Mouse (Mus musculus) forebrain, embryonic 11.5 days (tissue): ENCODE data around the gene Rgs6. TPM values are rescaled to one million over a fixed set of nuclear protein-coding genes. Genes with fewer than 3 reads are reported as not detected.

Source experiments
- ATAC-seq: fragments of 200-750 bp; cut with Nextera tagmentation; replicated peaks from 2 replicates; pipeline ENCODE4 v1.8.0; 2017; ENCODE audit warnings: moderate TSS enrichment; ENCODE audit not compliant: low FRiP score
- DNase-seq: peaks from one replicate; pipeline ENCODE4 v3.0.0-alpha.2; 2017; ENCODE audit warnings: low spot score
- H3K27ac ChIP-seq: fragments of 300-500 bp; sonication (generic); 2 replicates; pipeline ENCODE4 v1.5.1; 2014; ENCODE audit warnings: low read depth, low read length
- H3K27me3 ChIP-seq: fragments of 300-500 bp; sonication (generic); 2 replicates; pipeline ENCODE4 v1.6.1; 2014; ENCODE audit warnings: mild to moderate bottlenecking, low read length, mixed read lengths; ENCODE audit not compliant: control insufficient read depth, insufficient read depth
- H3K36me3 ChIP-seq: fragments of 300-500 bp; sonication (generic); 2 replicates; pipeline ENCODE4 v1.6.1; 2014; ENCODE audit warnings: mild to moderate bottlenecking, low read length, moderate library complexity, mixed read lengths; ENCODE audit not compliant: control insufficient read depth, insufficient read depth
- H3K4me1 ChIP-seq: fragments of 300-500 bp; sonication (generic); replicated peaks from 2 replicates; pipeline ENCODE4 v1.6.1; 2014; ENCODE audit warnings: low read length, mixed read lengths; ENCODE audit not compliant: control insufficient read depth, insufficient read depth
- H3K4me2 ChIP-seq: fragments of 300-500 bp; sonication (generic); 2 replicates; pipeline ENCODE4 v1.6.1; 2014; ENCODE audit warnings: low read depth, mild to moderate bottlenecking, low read length, moderate library complexity, mixed read lengths; ENCODE audit not compliant: severe bottlenecking
- H3K4me3 ChIP-seq: fragments of 300-500 bp; sonication (generic); 2 replicates; pipeline ENCODE4 v1.5.1; 2014; ENCODE audit warnings: low read depth, low read length
- H3K9ac ChIP-seq: fragments of 300-500 bp; sonication (generic); 2 replicates; pipeline ENCODE4 v1.6.1; 2014; ENCODE audit warnings: low read length
- H3K9me3 ChIP-seq: fragments of 300-500 bp; sonication (generic); 2 replicates; pipeline ENCODE4 v1.6.1; 2016; ENCODE audit warnings: low read length, mixed read lengths; ENCODE audit not compliant: control insufficient read depth
- WGBS: fragments of 180-500 bp; shearing (Covaris S2); extraction: QIAGEN DNeasy Blood & Tissue Kit; methylation state at CpG from one replicate; pipeline ENCODE4 v1.1.7; 2014; 5-methylcytosine and 5-hydroxymethylcytosine counted together
- polyA plus RNA-seq: library from polyadenylated mRNA; unstranded; fragments of >200 nt; fragmentation: Nextera tagmentation; extraction: Ambion mirVana; gene quantifications from 2 replicates; pipeline ENCODE4 v1.2.1, GENCODE M21; 2014

Rgs6 gene
- polyA plus RNA-seq, 1 experiment from 2014 or later: 0.72 TPM

- H3K4me3 ChIP-seq: no peak overlapping the region
Observed at GRCm38 (mm10) chr12:83163721-83164120, 575.6 kb downstream of the Rgs6 start.

GRCm38 (mm10) chr12:83165058-83165457 is 577.0 kb downstream of the Rgs6 start:
- no peak for ATAC-seq
- no peaks in the 10 kb centered on the region for H3K27me3 ChIP-seq
- DNase-seq: no peak
- 93% methylated on average over 1 of the region's 1 CpGs for WGBS
- H3K9me3 ChIP-seq: no peaks in the 10 kb centered on the region
- no peak overlapping the region for H3K4me3 ChIP-seq
- H3K27ac ChIP-seq: no peak overlapping the region
- H3K9ac ChIP-seq: no peak overlapping the region
- 0 out of 2 replicates have a peak, but pooled peaks cover 2% of the 10 kb centered on the region for H3K4me1 ChIP-seq
- H3K4me2 ChIP-seq: no peak overlapping the region
- H3K36me3 ChIP-seq: no peaks in the 10 kb centered on the region

More at GRCm38 (mm10) chr12:83163721-83164120, 575.6 kb downstream of the Rgs6 start:
- H3K4me2 ChIP-seq: no peak overlapping the region
- 86% methylated on average over 5 of the region's 5 CpGs for WGBS
- DNase-seq: no peak
- no peaks in the 10 kb centered on the region for H3K4me1 ChIP-seq
- no peak overlapping the region for H3K27ac ChIP-seq
- H3K9me3 ChIP-seq: no peaks in the 10 kb centered on the region
- no peaks in the 10 kb centered on the region for H3K36me3 ChIP-seq
- ATAC-seq: no peak
- no peaks in the 10 kb centered on the region for H3K27me3 ChIP-seq
- H3K9ac ChIP-seq: no peak overlapping the region

GRCm38 (mm10) chr12:83168310-83168709 is 580.2 kb downstream of the Rgs6 start:
- Histone ChIP-seq H3K4me3 (no peak overlapping the region), H3K4me2 (no peak overlapping the region), H3K27ac (no peak overlapping the region), H3K9ac (no peak overlapping the region), H3K4me1 (0 out of 2 replicates have a peak, but pooled peaks cover 2% of the 10 kb centered on the region), H3K36me3 (no peaks in the 10 kb centered on the region), H3K27me3 (no peaks in the 10 kb centered on the region), H3K9me3 (no peaks in the 10 kb centered on the region)
- DNase-seq (no peak), ATAC-seq (no peak)
- WGBS: 86% methylated on average over 6 of the region's 6 CpGs

GRCm38 (mm10) chr12:83169495-83170209 is 581.6 kb downstream of the Rgs6 start:
- H3K27ac ChIP-seq: no peak overlapping the region
- H3K36me3 ChIP-seq: no peaks in the 10 kb centered on the region
- no peaks in the 10 kb centered on the region for H3K27me3 ChIP-seq
- H3K4me1 ChIP-seq: 0 out of 2 replicates have a peak, but pooled peaks cover 2% of the 10 kb centered on the region
- no peak overlapping the region for H3K9ac ChIP-seq
- WGBS: 51% methylated on average over 12 of the region's 12 CpGs
- no peak overlapping the region for H3K4me2 ChIP-seq
- H3K4me3 ChIP-seq: no peak overlapping the region
- no peaks in the 10 kb centered on the region for H3K9me3 ChIP-seq
- DNase-seq: no peak
- no peak for ATAC-seq

GRCm38 (mm10) chr12:83178770-83179169 is 590.7 kb downstream of the Rgs6 start:
- Histone ChIP-seq H3K27me3 (no peaks in the 10 kb centered on the region), H3K4me1 (no peaks in the 10 kb centered on the region), H3K9ac (no peak overlapping the region), H3K36me3 (no peaks in the 10 kb centered on the region), H3K9me3 (no peaks in the 10 kb centered on the region), H3K4me2 (no peak overlapping the region), H3K27ac (no peak overlapping the region), H3K4me3 (no peak overlapping the region)
- ATAC-seq (no peak), DNase-seq (no peak)
- 80% methylated on average over 2 of the region's 2 CpGs for WGBS

- WGBS: 83% methylated on average over 1 of the region's 1 CpGs
- ATAC-seq (no peak), DNase-seq (no peak)
- Histone ChIP-seq H3K4me1 (no peaks in the 10 kb centered on the region), H3K27me3 (no peaks in the 10 kb centered on the region), H3K4me2 (no peak overlapping the region), H3K36me3 (no peaks in the 10 kb centered on the region), H3K9ac (no peak overlapping the region), H3K4me3 (no peak overlapping the region), H3K27ac (no peak overlapping the region), H3K9me3 (no peaks in the 10 kb centered on the region)
Observed at GRCm38 (mm10) chr12:83179860-83180259, 591.8 kb downstream of the Rgs6 start.

GRCm38 (mm10) chr12:83180561-83180960 is 592.5 kb downstream of the Rgs6 start:
- Histone ChIP-seq H3K4me1 (no peaks in the 10 kb centered on the region), H3K27me3 (no peaks in the 10 kb centered on the region), H3K4me2 (no peak overlapping the region), H3K4me3 (no peak overlapping the region), H3K9ac (no peak overlapping the region), H3K27ac (no peak overlapping the region), H3K9me3 (no peaks in the 10 kb centered on the region), H3K36me3 (no peaks in the 10 kb centered on the region)
- DNase-seq (no peak), ATAC-seq (no peak)
- 82% methylated on average over 6 of the region's 6 CpGs for WGBS

- Histone ChIP-seq H3K4me1 (no peaks in the 10 kb centered on the region), H3K9me3 (no peaks in the 10 kb centered on the region), H3K36me3 (no peaks in the 10 kb centered on the region), H3K27me3 (no peaks in the 10 kb centered on the region), H3K4me3 (no peak overlapping the region), H3K27ac (no peak overlapping the region), H3K9ac (no peak overlapping the region), H3K4me2 (no peak overlapping the region)
- ATAC-seq (no peak), DNase-seq (peak; percentile 37)
- 46% methylated on average over 3 of the region's 3 CpGs for WGBS
Observed at GRCm38 (mm10) chr12:83201674-83202073, 613.6 kb downstream of the Rgs6 start.

- H3K27me3 ChIP-seq: no peaks in the 10 kb centered on the region
- H3K9me3 ChIP-seq: no peaks in the 10 kb centered on the region
- peaks cover 4% of the 10 kb centered on the region; the same call in 1 of the 2 replicates for H3K4me1 ChIP-seq
- WGBS: 69% methylated on average over 5 of the region's 5 CpGs
- DNase-seq (peak; percentile 40), ATAC-seq (no peak)
- no peak overlapping the region for H3K27ac ChIP-seq
- H3K4me2 ChIP-seq: no peak overlapping the region
- H3K4me3 ChIP-seq: no peak overlapping the region
- no peak overlapping the region for H3K9ac ChIP-seq
- H3K36me3 ChIP-seq: no peaks in the 10 kb centered on the region
Observed at GRCm38 (mm10) chr12:83204361-83204760, 616.3 kb downstream of the Rgs6 start.
